Mouse (Mus musculus) left cerebral cortex, postnatal 4 days (tissue): ENCODE measurements around the gene Gpr4. TPM values are rescaled to one million over a fixed set of nuclear protein-coding genes. Genes with fewer than 3 reads are reported as not detected.

Experiments
- DNase-seq: peaks from one replicate; pipeline ENCODE4 v3.0.0-alpha.2; 2022
- intact Hi-C: fragments of 180-260 bp; cut with DNase I; formaldehyde crosslinking; loops from one replicate; pipeline ENCODE4 v1.15.1; 2025
- total RNA-seq, 2 experiments: library from RNA; stranded (reverse); gene quantifications; 2 replicates each; pipeline ENCODE4 v1.2.3; 2021

Gpr4 gene
- total RNA-seq, 2 experiments from 2014 or later = 3.5 to 4.3 TPM

GRCm38 (mm10) chr7:19252078-19252477 lies 39.7 kb downstream of the Gpr4 start:
- intact Hi-C loops = no loop called here
- DNase-seq = no peak

GRCm38 (mm10) chr7:19253437-19253836 lies 41.1 kb downstream of the Gpr4 start:
- intact Hi-C loops = no loop called here
- no peak for DNase-seq

GRCm38 (mm10) chr7:19255395-19255794 lies 43.1 kb downstream of the Gpr4 start:
- intact Hi-C loops = no loop called here
- DNase-seq = no peak

GRCm38 (mm10) chr7:19256567-19256966 lies 44.2 kb downstream of the Gpr4 start:
- intact Hi-C loops = no loop called here

DNA sequence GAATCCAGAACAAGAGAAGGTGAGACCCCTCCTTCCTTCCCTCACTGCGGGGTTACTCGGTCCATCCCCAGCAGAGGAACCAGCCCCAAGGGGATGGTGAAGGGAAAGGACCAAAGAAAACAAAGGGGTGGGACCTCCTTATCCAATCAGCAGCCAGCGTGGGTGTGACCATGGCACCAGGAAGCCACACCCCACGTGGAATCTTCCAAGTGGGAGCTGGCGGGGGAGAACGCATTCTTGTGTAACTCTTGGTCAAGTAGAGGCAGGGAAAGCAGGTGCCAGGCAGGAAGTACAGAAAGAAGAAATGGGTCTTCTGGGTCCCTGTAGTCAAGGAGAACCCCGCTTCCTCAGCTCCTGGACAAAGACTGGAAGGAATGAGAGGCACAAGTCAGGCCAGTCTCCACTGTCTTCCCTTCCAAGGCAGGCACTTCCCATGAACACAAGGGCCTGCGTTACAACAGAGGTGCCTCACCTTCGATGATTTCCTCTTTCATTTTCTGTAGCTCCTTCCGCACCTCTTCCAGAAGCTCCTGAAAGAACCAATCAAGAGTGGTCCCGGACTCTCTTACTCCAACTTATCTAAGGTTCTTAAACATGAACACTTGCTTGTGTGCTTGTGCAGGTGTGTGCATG lies 45.2 kb downstream of the Gpr4 start:
- peak; percentile 40 for DNase-seq
- intact Hi-C loops = no loop called here

More at GRCm38 (mm10) chr7:19256567-19256966, 44.2 kb downstream of the Gpr4 start:
- DNase-seq = no peak

DNA sequence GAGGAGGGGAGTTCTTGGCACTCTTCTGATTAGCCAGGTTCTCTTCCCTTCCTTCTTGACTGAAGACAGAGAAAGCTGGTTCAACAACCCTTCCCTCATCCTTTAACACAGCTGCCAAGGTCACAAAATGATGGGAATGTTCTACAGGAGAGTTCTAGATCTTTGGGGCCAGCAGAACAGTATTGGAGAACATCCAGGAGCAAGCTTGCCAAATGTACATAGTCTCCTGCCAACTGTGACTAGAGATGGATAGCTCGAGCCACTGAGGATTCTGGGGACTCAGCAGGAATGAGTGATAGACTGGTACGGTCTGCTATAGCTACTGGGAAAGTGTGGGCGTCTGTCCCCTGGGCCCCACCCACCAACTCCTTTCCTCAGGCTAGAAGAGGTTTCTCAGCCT lies 46.0 kb downstream of the Gpr4 start:
- intact Hi-C loops = no loop called here

DNA sequence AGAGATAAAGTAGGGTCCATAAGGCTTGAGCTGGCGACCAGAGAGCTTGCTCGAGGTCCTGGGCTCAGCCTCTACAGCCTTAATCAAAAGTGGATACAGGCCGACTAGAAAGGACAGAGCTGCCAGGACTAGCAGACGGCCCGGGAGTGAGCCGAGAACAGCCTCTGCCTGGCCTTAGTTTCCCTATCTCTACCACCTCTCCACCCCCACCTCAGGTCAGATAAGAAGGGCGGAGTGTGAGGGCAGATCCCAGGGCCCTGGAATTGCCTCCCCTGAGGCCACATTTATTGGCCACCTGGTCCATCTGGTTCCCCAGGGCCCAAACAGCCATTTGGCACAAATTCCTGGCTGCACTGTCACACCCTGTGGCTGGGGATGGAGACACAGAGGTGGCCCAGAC lies 52.8 kb downstream of the Gpr4 start:
- no peak for DNase-seq
- intact Hi-C loops = no loop called here

More for the DNA sequence above, 46.0 kb downstream of the Gpr4 start:
- DNase-seq = no peak

DNA sequence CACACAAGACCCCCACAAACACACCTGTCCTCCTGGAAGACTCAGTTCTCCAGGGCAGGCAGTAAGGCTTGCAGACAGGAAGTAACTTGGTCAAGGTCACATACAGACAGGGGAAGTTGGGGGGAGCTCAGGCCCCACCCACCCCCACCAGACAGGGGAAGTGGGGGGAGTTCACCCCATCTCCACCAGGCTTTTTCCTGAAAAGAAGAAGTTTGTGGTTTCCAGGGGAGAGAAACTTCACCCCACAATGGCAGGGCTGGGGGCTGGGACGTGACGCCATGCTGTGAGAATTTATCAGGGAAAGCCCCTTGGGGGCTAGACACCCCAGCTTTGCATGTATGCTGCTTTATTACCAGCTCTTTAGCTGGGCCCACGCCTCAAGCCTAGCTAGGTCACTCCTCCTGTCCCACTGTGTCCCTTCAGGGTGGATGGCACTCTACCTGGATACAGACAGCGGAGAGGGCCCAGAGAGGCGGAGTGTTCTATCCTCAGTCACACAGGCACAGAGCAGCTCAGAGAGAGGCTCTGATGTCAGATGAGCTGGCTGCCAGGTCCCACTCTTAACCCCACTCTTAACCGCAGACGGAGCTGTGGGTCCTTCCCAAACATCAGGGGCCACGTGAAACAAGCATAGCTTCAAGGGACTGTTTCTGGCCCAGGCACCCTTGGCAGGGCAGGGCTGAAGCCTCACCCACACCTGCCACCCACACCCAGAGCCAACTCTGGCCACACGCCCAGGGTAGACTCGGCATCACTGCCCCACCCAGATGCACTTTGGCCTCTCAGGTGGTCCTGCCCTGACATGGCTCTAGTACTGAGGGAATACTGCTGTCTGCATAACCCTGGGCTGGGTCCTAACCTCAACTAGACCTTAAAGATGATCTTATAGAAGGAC lies 53.8 kb downstream of the Gpr4 start:
- intact Hi-C loops = no loop called here
- no peak for DNase-seq

GRCm38 (mm10) chr7:19267051-19267450 lies 54.7 kb downstream of the Gpr4 start:
- DNase-seq = no peak
- intact Hi-C loops = no loop called here

GRCm38 (mm10) chr7:19268993-19269681 lies 56.8 kb downstream of the Gpr4 start:
- intact Hi-C loops = no loop called here
- DNase-seq = no peak

- intact Hi-C loops = no loop called here
Measured at GRCm38 (mm10) chr7:19269721-19270441, 57.5 kb downstream of the Gpr4 start.

DNA sequence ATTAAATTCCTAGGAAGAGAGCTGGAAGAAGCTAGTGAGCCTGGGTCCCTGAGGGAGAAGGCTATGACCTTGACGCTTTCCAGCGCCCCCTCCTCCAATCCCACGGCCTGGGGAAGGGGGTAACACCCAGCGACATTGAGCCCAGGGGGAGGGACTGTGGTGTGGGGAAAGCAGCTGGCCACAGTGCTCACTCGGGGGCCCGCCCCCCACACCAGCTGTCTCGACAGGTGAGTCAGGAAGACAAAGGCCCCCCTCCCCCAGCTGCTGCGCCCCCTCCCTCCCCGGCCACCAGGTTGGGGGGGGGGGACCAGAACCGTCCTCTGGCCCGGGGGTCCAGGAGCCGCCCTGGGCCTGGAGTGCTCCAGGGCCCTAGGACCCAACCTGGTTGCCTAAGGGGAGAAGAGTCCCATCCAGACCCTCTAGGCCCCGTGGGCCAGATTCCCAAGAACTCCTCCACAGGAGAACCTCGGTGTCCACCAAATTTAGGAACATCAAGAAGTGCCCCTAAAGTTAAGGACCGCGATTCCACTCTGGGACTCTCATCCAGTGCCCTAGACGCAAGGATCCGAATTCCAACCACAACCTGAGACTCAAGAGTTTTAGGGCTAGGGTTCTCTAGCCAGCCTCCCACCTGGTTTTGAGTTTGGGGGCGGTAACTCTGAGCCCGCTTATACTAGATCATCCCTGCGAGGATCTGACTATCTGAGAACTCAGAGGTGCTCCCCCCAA lies 58.3 kb downstream of the Gpr4 start:
- intact Hi-C loops = no loop called here
- no peak for DNase-seq

More at GRCm38 (mm10) chr7:19269721-19270441, 57.5 kb downstream of the Gpr4 start:
- DNase-seq = peak; percentile 64

GRCm38 (mm10) chr7:19271238-19272172 lies 59.2 kb downstream of the Gpr4 start, which contains the start of gene Vasp:
Gene Vasp (minus strand): TSS chr7:19271817.
- peak; percentile 77 for DNase-seq
- intact Hi-C loops = no loop called here

DNA sequence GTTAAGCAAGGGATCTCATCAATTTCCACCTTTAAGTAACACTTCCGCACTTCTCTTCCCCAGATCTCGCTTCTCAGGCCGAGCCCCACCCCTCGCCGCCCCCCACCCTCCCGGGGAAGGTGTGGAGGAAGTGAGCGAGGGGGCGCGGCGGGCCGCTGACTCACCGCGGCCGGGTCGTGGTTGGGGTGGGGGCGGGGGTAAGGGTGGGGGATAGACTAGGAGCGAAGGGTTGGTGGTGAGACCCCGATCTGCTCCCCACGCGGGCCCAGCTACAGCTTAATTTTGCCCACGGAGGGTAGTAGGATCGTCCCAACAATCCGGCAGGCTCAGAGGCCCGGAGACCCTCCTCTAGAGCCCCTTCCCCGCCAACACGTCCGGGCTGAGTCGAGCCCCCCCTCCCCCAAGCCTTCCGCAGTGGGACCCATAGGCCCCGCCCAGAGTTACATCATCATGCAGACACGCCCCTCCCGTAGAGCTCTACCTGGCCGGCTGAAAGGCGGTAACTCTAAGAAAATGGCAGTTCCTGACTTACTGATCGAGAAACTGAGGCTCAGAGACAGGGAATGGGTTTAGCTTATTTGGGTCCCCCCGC lies 59.9 kb downstream of the Gpr4 start:
- intact Hi-C loops = no loop called here
- peak; percentile 66 for DNase-seq
